Mouse (Mus musculus): ENCODE results near the gene Vamp2. TPM values are rescaled to one million over a fixed set of nuclear protein-coding genes. Genes with fewer than 3 reads are reported as not detected.

Vamp2 gene
- polyA plus RNA-seq, 1 experiment from 2014 or later: 50.3 TPM

DNA sequence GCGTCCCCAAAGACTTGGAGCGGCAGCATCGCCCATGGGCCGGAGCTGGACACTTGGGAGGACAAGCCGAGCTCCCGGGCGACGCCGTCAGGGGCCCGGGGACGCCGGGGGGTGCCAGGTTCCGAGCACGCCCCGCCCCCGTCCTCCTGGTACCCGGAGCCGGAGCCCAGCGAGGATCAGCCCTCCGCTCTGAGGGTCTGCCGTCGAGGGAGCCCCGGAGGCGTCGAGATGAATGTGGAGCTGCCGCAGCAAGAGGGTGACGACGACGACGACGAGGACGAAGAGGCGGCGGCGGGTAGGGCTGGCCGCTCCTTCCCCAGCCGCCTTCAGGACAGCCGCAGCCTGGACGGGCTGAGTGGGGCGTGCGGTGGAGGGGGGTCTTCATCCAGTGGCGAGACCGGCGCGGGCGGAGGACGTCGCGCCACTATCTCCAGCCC is 28.3 kb upstream of the Vamp2 start:
- no peaks in the 10 kb centered on the region for H3K9me3 ChIP-seq (ENCODE audit: control insufficient read depth)
- no peaks in the 10 kb centered on the region for H3K27me3 ChIP-seq (replicated peaks; ENCODE audit: control insufficient read depth, insufficient read depth, low read length)
- H3K9ac ChIP-seq (ENCODE audit: low read depth, low read length): peak overlapping the region; percentile 83
- no peak for TF ChIP-seq CTCF (IDR thresholded peaks at IDR 0.05; ENCODE audit: low read depth)
- 0 out of 2 replicates have a peak, but pooled peaks cover 7% of the 10 kb centered on the region for H3K4me1 ChIP-seq (replicated peaks; ENCODE audit: control insufficient read depth, insufficient read depth, low read length)
- H3K27ac ChIP-seq (ENCODE audit: low read depth, low read length): peak overlapping the region; percentile 86
- peak; percentile 2; the same call in 1 of the 2 replicates for ATAC-seq
- H3K4me2 ChIP-seq (replicated peaks; ENCODE audit: low read depth): peak overlapping the region; percentile 95
- under 1% methylated on average over 49 of the region's 49 CpGs for WGBS
- H3K4me3 ChIP-seq (ENCODE audit: low read depth, low read length): peak overlapping the region; percentile 80
- H3K36me3 ChIP-seq (ENCODE audit: control insufficient read depth, insufficient read depth): no peaks in the 10 kb centered on the region

DNA sequence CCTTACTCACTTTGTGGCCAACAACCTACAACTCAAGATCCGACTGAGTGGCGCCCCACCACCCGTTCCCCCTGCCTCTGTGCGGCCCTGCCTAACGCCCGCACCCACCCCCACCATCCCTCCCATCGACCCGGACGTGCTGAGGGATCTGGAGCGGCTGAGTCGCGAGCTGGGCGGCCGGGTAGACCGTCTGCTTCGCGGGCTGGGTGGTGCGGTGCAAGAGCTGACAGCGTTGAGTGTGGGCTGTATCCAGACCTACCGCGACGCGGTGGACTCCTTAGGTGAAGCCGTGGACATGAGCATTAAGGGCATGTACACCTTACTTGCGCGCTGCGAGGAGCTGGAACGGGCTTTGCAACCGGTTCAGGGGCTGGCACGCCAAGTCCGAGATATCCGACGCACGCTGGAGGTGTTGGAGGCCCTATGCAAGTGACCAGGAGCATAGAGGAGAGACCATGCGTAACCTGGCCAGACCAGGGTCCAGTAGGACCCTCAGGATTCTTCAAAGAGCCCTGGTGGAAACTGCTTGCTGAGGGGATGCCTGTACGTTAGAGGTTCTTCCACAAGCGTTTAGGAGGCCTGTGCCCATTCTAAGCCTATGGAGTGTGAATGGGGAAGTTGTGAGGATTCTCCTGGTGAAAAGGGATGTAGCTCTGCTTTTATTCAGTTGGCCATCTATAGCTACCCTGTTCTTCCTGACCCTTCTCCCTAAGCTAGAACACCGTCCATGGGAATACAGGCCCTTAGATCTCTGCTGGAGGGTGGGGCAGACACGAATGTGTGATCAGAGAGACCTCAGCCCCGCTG is 27.6 kb upstream of the Vamp2 start:
- no peak for TF ChIP-seq CTCF (IDR thresholded peaks at IDR 0.05; ENCODE audit: low read depth)
- Histone ChIP-seq H3K27ac (ENCODE audit: low read depth, low read length) (peak overlapping the region; percentile 86), H3K9ac (ENCODE audit: low read depth, low read length) (peak overlapping the region; percentile 83), H3K9me3 (ENCODE audit: control insufficient read depth) (no peaks in the 10 kb centered on the region), H3K27me3 (replicated peaks; ENCODE audit: control insufficient read depth, insufficient read depth, low read length) (no peaks in the 10 kb centered on the region), H3K4me3 (ENCODE audit: low read depth, low read length) (peak overlapping the region; percentile 80), H3K4me1 (replicated peaks; ENCODE audit: control insufficient read depth, insufficient read depth, low read length) (0 out of 2 replicates have a peak, but pooled peaks cover 7% of the 10 kb centered on the region), H3K4me2 (replicated peaks; ENCODE audit: low read depth) (peak overlapping the region; percentile 95), H3K36me3 (ENCODE audit: control insufficient read depth, insufficient read depth) (no peaks in the 10 kb centered on the region)
- 2% methylated on average over 40 of the region's 40 CpGs for WGBS
- no peak for ATAC-seq

DNA sequence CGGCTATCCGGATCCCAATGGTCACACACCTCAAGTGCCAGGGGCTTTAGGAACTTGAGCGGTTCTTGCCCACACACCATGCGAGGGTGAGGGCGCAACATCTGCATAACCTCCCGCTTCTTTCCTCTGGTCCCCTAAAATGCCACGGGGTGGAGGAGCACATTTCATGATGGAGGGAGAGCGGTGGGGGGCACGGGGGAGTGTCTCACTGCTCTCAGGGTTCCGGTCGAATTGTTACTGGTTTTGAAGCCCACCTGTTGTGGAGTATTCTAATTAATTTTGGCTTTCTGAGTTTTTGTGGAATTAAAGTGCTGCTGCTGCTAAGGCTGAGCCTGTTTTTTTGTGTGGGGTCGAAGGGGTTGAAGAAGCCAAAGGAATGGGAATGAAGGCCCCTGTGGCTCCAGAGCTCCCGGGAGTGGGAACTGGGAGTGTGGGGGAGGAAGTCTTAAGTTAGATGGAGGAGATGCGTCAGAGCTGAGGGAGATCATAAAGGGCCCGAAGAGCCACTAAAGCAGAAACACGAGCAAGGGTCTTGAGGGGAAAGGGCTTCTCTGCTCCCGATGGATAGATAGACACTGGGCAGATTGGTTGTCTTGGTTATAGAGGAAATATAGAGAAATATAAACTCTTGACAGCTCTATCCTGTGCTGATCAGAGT is 26.9 kb upstream of the Vamp2 start:
- Histone ChIP-seq H3K36me3 (ENCODE audit: control insufficient read depth, insufficient read depth) (no peaks in the 10 kb centered on the region), H3K4me1 (replicated peaks; ENCODE audit: control insufficient read depth, insufficient read depth, low read length) (0 out of 2 replicates have a peak, but pooled peaks cover 7% of the 10 kb centered on the region), H3K4me3 (ENCODE audit: low read depth, low read length) (peak overlapping the region; percentile 80), H3K27ac (ENCODE audit: low read depth, low read length) (no peak overlapping the region), H3K9me3 (ENCODE audit: control insufficient read depth) (no peaks in the 10 kb centered on the region), H3K27me3 (replicated peaks; ENCODE audit: control insufficient read depth, insufficient read depth, low read length) (no peaks in the 10 kb centered on the region), H3K9ac (ENCODE audit: low read depth, low read length) (peak overlapping the region; percentile 83), H3K4me2 (replicated peaks; ENCODE audit: low read depth) (peak overlapping the region; percentile 95)
- WGBS: 23% methylated on average over 17 of the region's 17 CpGs
- ATAC-seq: no peak
- no peak for TF ChIP-seq CTCF (IDR thresholded peaks at IDR 0.05; ENCODE audit: low read depth)

DNA sequence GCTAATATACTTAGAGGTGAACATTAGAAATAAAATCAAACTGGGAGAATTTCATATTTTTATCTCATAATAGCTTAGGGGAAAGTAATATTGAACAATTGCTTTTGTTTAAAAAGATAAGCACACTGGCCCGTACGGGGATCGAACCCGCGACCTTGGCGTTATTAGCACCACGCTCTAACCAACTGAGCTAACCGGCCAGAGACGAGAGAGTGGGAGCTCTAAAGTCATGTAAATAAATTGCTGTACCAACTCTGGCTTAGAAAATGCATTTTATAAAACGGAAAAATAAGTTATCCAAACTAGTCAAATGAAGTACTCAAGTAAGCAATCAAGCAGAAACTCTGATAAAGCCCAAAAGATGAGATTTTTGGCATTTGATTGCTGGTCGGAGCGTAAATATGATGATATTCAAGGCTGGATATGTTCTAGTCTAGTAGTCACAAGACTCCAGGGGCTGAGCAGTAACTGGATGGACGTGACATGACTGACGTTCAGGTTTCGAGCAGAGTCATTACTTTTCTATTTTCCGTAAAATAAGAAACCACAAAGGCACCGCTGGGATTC is 26.0 kb upstream of the Vamp2 start:
- Histone ChIP-seq H3K9me3 (ENCODE audit: control insufficient read depth) (no peaks in the 10 kb centered on the region), H3K27me3 (replicated peaks; ENCODE audit: control insufficient read depth, insufficient read depth, low read length) (no peaks in the 10 kb centered on the region), H3K27ac (ENCODE audit: low read depth, low read length) (no peak overlapping the region), H3K36me3 (ENCODE audit: control insufficient read depth, insufficient read depth) (no peaks in the 10 kb centered on the region), H3K4me2 (replicated peaks; ENCODE audit: low read depth) (peak overlapping the region; percentile 95), H3K9ac (ENCODE audit: low read depth, low read length) (no peak overlapping the region), H3K4me1 (replicated peaks; ENCODE audit: control insufficient read depth, insufficient read depth, low read length) (0 out of 2 replicates have a peak, but pooled peaks cover 8% of the 10 kb centered on the region), H3K4me3 (ENCODE audit: low read depth, low read length) (peak overlapping the region; percentile 63)
- WGBS: 2% methylated on average over 17 of the region's 17 CpGs
- TF ChIP-seq CTCF (IDR thresholded peaks at IDR 0.05; ENCODE audit: low read depth): no peak
- no peak for ATAC-seq

DNA sequence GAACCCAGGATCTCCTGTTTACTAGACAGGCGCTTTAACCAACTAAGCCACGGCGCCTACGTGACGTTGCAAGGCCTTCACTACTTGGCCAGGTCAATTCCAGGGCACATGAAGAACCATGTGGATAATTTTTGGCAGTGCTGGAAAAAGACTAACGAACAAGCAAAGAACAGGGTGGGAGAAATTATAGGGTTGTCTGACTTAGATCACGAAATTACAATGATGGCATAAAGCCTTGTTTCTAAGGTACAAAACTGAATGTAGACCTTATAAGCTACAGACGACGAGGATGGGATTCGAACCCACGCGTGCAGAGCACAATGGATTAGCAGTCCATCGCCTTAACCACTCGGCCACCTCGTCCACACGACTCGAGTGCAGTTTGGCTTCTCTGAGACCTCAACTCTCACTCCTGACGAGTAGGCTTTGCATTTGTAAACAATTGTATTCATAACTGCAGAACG is 25.5 kb upstream of the Vamp2 start:
- Histone ChIP-seq H3K36me3 (ENCODE audit: control insufficient read depth, insufficient read depth) (no peaks in the 10 kb centered on the region), H3K4me1 (replicated peaks; ENCODE audit: control insufficient read depth, insufficient read depth, low read length) (peaks cover 13% of the 10 kb centered on the region; the same call in 1 of the 2 replicates), H3K4me3 (ENCODE audit: low read depth, low read length) (peak overlapping the region; percentile 63), H3K27me3 (replicated peaks; ENCODE audit: control insufficient read depth, insufficient read depth, low read length) (no peaks in the 10 kb centered on the region), H3K9me3 (ENCODE audit: control insufficient read depth) (no peaks in the 10 kb centered on the region), H3K4me2 (replicated peaks; ENCODE audit: low read depth) (peak overlapping the region; percentile 95), H3K27ac (ENCODE audit: low read depth, low read length) (peak overlapping the region; percentile 79), H3K9ac (ENCODE audit: low read depth, low read length) (peak overlapping the region; percentile 55; the same call in 1 of the 2 replicates)
- no peak for TF ChIP-seq CTCF (IDR thresholded peaks at IDR 0.05; ENCODE audit: low read depth)
- 1% methylated on average over 19 of the region's 19 CpGs for WGBS
- peak; percentile 50 for ATAC-seq

Data from intestine, postnatal 0 days (tissue).